Mouse (Mus musculus) telencephalon, adult 2 months (tissue): ENCODE data around the gene Schip1.

Source experiments
- DNase-seq: peaks from one replicate; pipeline ENCODE4 v3.0.0-alpha.2; 2011; ENCODE audit warnings: low read depth, low spot score

Gene Schip1

DNA sequence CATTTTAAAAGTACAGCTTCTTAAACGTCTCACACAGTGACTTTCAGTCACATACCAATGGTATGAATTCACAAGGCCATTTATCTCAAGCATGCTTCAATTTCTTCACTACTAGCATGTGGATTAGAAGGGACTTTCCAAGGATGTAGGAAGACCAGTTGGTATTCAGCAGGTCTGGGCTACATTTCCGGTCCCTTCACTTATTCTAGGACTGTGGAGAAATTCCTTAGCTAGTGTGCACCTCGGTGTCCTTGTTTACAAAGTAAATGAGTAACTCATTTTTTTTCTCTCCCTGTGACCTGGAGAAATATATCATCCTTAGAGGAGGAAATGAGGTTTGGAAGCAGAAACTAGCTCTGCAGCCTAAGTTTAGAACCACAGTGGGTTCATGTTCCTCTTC is 405.5 kb downstream of the Schip1 start:
- DNase-seq = no peak

DNA sequence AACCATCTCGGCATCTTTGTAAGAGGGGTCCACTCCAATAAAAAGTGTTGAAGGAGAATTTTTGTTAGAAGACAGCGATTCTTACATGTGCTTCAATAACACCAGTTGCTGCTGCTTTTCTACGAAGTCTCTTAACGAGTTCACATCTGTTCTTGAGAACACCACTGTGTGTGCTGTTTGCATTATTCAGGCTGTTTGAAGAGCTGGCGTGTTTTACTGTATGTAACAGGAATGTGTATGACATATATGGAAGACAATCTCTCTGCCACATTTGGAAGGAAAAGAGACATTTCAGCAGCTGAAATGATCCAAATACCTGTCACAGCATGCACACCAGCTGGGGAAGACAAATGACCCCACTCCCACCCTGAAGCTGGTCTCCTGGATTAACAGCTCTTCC is 406.0 kb downstream of the Schip1 start:
- no peak for DNase-seq

DNA sequence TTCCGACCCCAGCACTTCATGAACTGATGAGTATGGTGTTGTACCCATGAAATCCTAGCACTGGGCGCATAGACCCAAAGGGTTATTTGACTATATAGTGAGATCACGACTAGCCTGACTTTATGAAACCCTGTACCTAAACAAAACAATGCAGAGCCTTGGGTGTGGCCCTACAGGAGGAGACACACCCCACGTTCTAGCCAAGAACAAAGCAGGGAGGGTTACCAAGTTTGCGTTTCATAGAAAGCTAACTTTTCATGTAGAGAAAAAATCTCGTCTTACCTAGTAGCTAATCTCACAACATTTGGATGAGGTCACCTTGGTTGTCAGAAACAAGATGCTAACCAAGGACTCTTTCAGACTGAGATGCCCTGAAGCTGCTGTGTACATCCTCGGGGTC is 411.7 kb downstream of the Schip1 start:
- DNase-seq = no peak

DNA sequence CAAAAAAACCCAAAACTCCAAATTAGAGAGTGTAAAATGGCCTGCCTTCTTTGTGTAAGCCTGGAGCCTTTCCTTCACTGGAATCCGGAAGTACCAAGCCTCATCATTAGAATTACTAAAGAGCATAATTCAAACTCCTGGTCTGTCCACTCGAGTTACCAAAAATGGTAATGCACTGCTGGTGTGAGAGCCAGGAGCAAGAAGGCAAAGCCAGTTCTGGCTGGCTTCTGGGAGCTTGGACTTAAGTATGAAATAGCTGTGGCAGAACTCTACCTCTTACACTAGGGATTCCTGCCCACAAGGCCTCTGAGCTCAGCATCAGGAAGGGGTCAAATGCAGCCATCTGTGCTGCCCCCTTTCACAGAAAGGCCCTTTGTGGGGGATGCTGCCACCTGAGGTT is 412.9 kb downstream of the Schip1 start:
- no peak for DNase-seq

DNA sequence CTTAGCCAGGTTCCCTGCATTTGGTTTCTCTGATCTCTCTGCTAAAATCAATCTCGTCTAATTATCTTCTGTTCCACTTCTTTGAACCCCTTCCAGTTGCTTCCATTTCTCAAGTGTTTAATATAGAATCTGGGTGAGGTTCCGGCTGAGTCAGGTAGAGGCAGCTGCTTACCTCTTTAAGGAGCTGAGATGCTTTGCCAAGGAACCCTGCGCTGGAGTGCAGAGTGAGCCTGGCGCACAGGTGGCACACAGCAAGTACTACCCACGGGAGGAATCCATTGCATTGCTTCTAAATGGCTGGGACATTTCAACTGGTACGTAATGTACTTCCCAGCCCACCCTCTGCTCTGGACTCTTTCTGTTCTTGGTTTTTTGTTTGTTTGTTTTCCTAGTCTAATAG is 414.7 kb downstream of the Schip1 start:
- no peak for DNase-seq

DNA sequence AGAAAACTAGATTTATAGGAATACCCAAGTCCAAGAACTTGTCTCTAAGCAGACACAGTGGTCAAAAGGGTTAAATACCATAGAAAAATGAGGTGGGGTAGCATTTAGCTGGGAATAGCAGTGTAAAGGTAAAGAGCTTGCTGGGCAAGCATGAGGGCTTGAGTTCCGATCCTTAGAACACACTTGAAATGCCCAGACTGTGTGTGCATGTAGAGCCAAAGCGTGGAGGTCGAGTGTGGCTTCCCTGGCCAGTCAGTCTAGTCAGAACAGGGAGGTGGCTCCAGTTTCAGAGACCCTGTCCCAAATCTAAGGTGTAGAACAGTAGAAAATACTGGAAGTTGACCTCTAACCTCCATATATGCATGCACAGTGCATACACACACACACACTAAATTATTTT is 418.9 kb downstream of the Schip1 start:
- DNase-seq = no peak

DNA sequence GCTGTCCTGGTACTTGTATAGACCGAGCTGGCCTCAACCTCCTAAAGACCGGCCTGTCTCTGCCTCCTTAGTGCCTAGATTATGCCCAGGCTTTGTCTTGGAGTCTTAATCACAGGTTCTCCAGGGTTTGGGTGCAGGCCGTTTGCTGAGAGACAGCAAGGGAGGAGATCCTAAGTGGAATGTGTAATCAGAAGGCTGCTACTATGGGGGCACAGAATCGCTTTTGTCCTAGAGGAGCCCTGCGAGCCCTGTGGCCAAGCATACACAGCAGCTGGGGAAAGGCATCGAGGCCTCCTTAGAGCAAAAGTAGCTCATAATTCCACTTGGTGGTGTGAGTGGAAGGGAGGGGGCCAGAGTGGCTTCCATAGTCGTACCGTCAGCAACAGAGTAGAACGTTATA is 419.4 kb downstream of the Schip1 start:
- no peak for DNase-seq

DNA sequence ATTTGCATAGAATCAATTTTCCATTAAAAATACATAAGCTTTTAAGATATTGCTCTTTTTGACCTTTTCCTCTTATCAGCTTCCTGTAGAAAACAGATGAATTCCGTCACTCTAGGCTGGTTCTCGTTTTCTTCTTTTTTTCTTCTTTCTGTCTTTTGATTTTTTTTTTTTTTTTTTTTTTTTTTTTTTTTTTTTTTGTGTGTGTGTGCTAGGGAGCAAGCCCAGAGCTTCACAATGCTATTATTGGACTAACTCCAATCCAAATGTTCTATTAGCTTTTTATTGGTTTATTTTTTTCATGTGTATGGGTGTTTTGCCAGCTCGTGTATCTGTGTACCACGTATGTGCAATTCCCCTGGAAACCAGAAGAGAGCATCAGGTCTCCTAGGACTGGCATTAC is 420.0 kb downstream of the Schip1 start:
- no peak for DNase-seq

DNA sequence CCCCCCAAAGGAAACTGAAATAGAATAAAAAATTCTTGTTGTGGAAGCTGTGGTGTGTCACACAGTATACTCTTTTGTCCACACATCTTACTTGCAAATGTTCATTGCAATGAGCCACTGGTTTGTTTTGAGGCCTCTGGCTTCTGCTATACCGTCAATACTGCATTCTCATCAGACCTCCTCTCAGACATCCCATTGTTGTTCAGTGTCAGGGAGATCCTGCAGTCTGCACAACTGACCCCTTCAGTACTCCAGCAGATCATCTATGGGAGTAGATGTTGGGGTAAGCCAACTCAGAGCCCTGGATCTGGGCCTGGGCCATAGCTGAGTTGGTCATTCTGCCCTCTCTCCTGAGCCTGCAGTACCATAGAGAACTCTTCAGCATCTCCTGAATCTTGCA is 423.0 kb downstream of the Schip1 start:
- DNase-seq = peak; percentile 75

DNA sequence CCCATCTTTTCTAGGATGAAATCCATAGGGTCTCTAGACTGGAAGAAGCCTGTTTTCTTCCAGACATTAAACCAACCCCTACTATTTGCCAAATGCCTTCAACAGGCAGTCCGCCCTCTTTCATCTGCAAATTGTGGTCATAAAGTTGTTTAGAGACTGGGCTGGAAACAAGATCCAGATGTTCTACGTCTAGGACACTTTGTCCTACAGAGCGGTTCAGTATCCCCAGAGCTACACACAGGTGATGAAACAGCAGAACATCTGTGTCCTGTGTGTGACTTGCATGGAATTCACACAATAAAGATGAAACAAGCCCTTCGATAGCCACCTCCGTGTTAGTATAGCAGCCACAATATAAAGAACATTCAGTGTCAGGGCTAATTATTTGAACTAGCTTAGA is 423.7 kb downstream of the Schip1 start:
- no peak for DNase-seq

DNA sequence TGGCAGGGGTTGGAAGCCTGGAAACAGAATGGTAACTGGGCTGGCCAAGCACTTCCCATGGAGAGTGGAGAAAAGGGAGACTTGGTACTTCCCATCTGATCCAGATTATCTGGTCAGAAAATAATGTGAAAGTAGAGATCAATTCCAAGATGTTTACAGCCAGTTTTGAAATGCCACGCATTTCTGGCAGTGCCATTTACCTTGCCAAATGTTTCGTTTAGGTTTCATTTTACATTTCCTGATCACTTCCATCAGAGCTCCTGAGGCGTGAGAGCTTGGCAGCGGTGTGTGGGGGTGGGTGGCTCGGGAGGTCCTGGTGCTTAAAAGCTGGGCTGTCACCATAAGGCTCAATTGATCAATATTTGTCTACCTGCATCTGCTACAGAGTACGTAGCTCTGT is 426.9 kb downstream of the Schip1 start:
- no peak for DNase-seq

DNA sequence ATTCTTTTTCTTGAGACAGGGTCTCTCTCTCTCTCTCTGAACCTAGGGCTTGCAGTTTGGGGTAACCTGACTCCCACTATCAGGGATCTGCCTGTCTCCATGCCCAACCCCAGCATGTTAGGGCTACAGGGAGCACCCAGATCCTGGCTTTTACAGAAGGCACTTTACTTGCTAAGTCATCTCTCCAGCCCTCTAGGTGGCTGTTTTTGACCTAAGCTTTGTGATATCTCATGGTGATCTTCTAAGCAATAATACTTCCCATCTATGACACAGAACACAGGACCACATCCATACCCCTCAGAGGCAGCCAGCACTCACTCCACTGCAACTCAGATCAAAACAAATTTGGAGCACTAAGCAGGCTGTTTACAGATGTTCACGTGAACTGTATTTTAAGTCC is 427.5 kb downstream of the Schip1 start:
- DNase-seq = no peak

DNA sequence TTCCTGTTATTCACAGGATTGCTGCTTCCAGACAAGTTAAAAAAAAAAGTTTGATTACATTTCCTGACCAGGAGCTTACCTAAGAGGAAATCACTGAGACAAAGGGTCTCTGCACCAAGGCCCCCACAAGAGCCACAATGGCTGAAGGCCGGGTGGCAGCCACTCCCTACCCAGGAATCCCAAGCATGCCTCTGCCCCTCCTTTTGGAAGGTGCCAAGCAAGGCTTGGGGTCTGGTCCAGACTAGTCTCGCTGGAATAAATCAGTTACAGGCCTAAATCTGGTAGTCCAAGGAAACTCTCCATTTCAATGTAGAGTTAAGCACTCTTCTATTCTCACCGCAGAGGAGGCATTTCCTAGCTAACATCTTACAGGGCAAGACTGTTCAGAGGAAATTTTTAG is 427.9 kb downstream of the Schip1 start:
- no peak for DNase-seq

DNA sequence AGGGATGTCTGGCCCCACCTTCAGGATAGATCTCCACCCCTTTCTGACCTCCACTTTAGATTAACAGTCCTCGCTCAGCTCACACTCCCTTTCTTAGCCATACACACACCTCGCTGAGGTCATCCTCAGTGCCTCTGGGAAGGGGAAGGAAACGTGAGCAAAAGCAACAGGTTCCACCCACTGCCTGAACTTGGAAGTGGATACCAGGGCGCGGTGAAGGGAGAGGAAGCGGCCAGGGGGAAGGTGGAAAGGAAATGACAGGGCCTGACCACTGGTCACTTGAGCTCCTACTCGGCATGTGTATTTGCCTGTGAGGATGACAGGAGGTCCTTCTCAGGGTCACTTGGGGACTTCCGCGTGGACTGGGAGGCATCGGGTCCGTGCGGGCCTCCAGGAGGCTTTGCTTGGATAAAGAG is 428.6 kb downstream of the Schip1 start:
- no peak for DNase-seq

DNA sequence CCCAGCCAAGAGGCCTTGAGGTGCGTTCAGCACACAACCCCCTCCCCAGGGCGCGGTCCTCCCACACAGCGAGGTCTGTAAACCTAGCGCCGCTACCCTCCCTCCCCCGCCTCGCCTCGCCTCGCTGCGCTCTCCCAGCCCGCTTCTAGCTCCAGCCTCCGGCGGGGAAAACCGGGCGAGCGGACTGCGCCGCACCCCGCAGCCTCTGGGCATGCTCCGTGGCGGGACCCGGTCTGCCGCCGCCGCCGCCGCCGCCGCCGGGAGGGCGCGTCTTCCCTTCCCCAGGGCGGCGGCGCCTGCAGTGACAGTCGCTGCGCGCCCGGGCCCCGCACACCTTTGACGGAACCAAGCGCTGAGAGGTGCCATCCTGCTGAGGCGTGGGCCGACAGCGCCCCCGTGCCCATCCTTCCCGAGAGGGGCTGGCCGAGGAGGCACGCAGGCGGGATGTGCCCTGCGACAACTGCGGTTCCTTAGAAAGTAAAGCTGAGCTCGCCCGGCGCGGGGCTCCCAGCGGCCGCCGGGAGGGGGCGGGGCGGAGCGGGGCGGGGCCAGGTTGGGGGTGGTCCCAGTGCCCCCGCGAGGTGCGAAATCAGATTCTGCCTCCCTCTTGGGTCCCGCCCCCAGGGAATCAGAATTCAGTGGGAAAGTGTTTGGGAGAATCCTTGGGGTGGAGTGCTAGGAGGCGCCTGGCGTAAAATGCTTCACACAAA is 429.1 kb downstream of the Schip1 start:
- DNase-seq = no peak

DNA sequence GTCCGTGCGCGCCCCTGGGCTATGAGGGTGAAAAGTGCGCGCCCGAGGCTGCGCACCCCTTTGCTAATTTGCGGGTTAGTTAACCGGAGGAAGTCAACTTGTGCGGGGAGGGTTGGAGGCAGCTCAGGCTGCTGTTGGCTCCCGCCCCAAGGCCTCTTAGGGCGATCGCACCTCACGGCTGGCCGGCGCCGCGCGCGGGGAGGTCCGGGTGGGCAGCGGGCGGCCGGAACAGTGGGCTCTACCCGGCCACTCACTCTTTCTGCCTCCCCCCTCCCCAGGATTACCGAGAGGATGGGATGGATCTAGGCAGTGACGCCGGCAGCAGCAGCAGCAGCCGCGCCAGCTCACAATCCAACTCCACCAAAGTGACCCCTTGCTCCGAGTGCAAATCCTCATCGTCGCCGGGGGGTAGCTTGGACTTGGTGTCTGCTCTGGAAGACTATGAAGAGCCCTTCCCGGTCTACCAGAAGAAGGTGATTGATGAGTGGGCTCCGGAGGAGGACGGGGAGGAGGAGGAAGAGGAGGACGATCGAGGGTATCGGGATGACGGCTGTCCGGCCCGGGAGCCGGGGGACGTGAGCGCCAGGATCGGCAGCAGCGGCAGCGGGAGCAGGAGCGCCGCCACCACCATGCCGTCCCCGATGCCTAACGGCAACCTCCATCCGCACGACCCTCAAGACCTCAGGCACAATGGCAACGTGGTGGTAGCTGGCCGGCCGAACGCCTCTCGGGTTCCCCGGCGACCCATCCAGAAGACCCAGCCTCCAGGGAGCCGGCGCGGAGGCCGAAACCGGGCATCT is 429.9 kb downstream of the Schip1 start:
- DNase-seq = no peak

DNA sequence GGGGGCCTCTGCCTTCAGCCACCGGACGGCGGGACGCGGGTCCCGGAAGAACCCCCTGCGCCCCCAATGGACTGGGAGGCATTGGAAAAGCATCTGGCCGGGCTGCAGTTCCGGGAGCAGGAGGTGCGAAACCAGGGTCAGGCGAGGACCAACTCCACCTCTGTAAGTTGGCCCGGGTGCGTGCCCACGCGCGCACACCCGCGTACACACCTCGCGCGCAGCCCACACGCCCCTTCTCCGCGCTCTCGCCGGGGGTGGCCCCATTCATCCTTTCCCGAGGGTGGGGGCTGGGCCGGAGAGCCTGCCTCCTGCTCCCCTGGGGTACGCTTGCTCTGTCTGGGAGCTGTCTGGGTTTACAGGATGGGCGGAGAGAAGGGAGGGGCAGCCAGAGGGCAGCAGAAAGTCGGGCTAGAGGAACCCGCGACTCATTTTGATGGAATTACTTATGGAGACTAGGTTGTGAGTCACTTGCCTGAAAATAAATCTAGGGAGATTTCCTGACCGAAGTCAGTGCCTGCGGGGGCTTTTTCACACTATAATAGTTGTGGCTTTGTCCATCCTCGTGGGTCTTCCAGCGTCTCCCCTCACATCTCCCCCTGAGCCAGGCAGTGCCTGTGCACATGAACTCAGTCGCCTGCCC is 430.6 kb downstream of the Schip1 start:
- DNase-seq = no peak

DNA sequence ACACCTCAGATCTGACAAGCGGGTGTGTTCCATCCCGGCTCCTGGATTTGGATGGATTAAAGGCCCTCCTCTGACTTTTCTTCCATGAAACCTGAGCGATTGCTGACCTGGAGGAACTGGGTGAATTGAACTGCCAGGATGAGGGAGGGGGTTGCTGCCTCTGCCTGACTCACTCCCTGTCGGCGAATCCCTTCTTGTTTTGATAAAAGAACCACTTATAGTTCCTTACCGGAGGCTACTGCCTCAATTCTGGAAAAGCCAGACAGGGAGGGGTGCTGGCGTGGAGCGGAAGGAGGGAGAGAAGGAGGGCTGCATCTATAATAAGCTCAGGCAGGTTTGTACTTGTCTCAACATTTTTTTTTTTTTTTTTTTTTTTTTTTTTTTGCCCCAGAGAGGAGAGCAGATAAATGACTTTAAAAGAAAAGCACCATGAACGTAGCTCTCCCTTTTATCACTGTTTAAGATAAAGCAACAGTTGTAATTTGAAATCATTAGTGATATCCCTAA is 431.2 kb downstream of the Schip1 start:
- DNase-seq = no peak

DNA sequence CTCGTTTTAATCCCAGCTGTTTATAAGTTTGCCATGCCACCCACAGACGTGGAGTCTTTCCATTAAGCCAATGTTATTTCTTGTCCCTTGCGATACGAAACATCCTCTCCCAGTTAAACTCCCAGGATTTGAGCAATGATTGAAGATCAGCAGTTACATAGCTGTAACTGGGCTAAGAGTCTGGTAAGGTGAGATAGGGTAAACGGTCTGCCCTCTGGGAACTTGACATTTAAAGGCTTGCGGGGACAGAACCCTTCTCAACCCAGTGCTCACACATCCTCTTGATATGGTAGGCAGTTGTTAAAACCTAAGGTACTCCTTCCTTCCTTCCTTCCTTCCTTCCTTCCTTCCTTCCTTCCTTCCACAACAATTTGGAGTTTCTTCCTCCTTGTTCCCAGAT is 431.9 kb downstream of the Schip1 start:
- no peak for DNase-seq

DNA sequence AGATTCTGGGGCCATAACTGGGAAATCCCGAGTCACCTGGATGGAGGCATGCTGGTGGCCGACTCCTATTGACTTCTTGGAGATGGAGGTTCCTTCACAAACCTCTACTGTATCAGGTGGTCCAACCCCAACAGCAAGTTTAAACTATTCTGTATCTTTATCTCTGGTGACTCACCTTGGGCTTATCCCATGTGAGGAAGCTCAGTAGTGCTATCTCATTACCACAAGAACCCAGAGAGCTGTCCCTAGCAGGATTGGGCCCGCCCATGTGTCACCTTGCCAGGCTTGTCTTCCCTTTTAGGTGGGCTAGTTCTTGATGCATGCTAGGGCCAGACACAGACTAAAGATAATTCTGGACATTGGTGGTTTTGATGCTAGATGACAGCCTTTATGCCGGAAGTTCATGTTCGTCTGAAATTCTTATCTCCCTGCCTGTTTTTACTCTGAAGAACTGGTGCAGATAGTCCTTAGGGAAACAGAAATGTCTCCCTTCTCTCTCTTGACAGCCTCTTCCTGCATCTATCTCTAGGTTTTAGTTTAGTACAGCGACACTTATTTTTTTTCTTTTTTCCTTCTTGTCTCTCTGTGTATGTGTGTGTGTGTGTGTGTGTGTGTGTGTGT is 435.0 kb downstream of the Schip1 start:
- DNase-seq = no peak

DNA sequence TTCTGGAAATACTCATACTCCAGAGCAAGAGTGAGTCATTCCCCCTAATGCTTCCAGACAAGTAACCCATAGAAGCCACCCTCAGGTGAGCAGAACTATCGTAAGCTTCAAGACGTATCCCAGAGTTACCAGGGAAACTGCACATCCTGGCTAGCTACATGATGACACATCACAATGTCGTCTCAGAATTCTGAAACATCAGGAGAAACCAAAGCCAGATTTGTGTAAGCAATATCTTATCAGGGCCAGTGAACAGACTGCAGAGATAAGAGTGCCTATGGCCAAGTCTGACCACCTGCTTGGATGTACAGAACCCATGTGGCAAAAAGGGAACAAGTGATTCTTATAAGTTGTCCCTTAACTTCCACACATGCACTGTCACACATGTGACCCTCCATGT is 440.2 kb downstream of the Schip1 start:
- no peak for DNase-seq

DNA sequence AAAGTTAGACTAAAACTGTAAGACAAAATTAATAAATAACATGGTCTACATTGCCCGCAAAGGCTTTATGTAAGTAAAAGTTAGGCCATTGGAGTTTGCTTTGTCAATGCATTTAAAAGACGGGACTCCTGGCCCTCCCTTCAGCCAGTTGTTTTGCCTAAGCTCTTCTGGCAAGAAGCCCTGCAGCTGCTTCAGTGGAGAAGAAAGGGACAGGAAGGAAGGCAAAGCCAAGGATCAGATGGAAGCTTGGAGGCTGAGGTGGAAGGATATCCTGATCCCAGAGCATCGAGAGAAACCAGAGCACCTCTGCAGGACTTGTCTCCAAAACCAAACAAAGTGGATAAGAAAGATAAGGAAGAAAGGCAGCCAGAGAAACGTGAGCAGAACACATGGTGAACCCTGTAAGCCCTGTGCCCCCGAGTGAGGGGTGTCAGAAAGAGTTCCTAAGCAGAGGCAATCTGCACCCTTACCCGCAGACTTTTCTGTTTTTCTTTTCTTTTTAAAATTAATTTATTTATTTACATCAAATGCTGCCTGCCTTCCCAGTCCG is 442.2 kb downstream of the Schip1 start:
- no peak for DNase-seq
